ENCODE assay signal across 11 mouse cellular contexts in genomic region chr10:17130661-17131060, GRCm38 (mm10).
"Had no signal": no experiment of that assay in that cellular context is flagged by ENCODE, and none has a peak within 500 bp of the region (broad histone marks: within the 10 kb centered on the region; RNA-seq: fewer than 3 reads in every experiment).

No protein-coding gene starts in this region.

- DNase-seq: retina, postnatal 1 day; right cerebral cortex, adult 18-20 months; right cerebral cortex, postnatal 14 days; right cerebral cortex, postnatal 25 days; right cerebral cortex, postnatal 4 days; spleen, adult 18-20 months; thymus, adult 18-20 months; thymus, adult 2 months; thymus, postnatal 14 days; thymus, postnatal 25 days; thymus, postnatal 36 days had no signal
